In the genomic region with DNA sequence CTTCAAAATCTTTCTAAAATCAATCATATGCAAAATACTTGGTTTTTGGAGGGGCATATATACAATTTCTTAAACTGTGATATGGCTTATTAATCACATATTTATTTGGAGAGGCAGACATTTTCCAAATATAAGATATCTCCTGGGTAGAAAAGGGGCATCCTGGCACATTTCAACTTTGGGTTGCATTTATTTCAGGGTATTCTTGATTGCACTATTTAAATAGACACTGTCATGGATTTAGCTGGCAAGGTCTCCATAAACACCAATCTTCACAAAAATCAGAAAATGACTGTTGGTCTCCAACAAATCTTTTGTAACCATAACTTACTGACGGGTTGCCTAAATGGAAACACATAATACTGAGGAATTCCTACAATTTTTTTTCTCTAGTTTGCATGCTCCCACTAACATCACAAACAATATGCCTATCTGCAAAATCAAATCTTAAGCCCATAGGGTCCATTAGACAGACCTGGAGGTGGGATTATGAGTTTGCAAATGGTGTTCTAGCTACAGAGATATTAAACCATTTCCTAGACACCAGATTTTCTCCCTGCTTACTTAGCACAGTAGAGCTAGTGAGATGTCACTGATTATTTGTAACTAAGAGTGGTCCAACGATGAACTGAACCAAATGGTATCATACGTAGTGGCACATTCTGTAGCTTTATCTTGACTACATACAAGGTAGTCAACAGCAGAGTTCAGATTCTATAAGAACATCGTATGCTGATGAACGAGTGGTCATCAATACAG, we compare ENCODE assay signal across 12 mouse cellular contexts. TPM values are rescaled to one million over a fixed set of nuclear protein-coding genes. Genes with fewer than 3 reads are reported as not detected.
DNase-seq lines count a peak whose midpoint lies in the region; ATAC-seq lines count a peak whose summit lies in the region.
"Had no signal": no experiment of that assay in that cellular context is flagged by ENCODE, and none has a peak within 500 bp of the region (broad histone marks: within the 10 kb centered on the region; RNA-seq: fewer than 3 reads in every experiment).

No protein-coding gene starts in this region.

- DNase-seq in hindbrain, embryonic 11.5 days (ENCODE audit: low spot score), result no peak
- peak; percentile 4 for DNase-seq in c-Kit-negative CD71-positive TER-119-positive erythroid progenitor cells, embryonic 14.5 days (ENCODE audit: low read depth, low spot score)
- DNase-seq in urinary bladder, postnatal 25 days (ENCODE audit: low spot score), result no peak
- no peak for DNase-seq in thymus, adult 18-20 months
- DNase-seq in layer of hippocampus, adult 18-20 months (ENCODE audit: low spot score in 2 of 2), result no peak
- DNase-seq: left cerebral cortex, postnatal 4 days had no signal

- WGBS in hindbrain, embryonic 11.5 days, result 83% methylated on average over 5 of the region's 5 CpGs
- 86% methylated on average over 5 of the region's 5 CpGs for WGBS in hindbrain, embryonic 16.5 days
- 66% methylated on average over 5 of the region's 5 CpGs for WGBS in liver, embryonic 15.5 days (ENCODE audit: insufficient replicate concordance)

- H3K36me3 ChIP-seq in hindbrain, embryonic 11.5 days (ENCODE audit: control insufficient read depth, insufficient read depth, low read length), result no peaks in the 10 kb centered on the region
- no peaks in the 10 kb centered on the region for H3K36me3 ChIP-seq in hindbrain, embryonic 16.5 days (ENCODE audit: control insufficient read depth, insufficient read depth, low read length)
- no peaks in the 10 kb centered on the region for H3K36me3 ChIP-seq in liver, embryonic 15.5 days (replicated peaks)
- H3K36me3 ChIP-seq: neural tube, embryonic 12.5 days had no signal

- H3K27me3 ChIP-seq in hindbrain, embryonic 11.5 days (ENCODE audit: control insufficient read depth, insufficient read depth, low read length), result no peaks in the 10 kb centered on the region
- no peaks in the 10 kb centered on the region for H3K27me3 ChIP-seq in hindbrain, embryonic 16.5 days (replicated peaks; ENCODE audit: control insufficient read depth, insufficient read depth, low read length)
- no peaks in the 10 kb centered on the region for H3K27me3 ChIP-seq in liver, embryonic 15.5 days
- H3K27me3 ChIP-seq: neural tube, embryonic 12.5 days; Patski had no signal

- H3K4me3 ChIP-seq in hindbrain, embryonic 11.5 days (ENCODE audit: low read depth, low read length), result no peak overlapping the region
- H3K4me3 ChIP-seq in hindbrain, embryonic 16.5 days (ENCODE audit: low read length), result no peak overlapping the region
- H3K4me3 ChIP-seq in liver, embryonic 15.5 days (replicated peaks), result no peak overlapping the region
- H3K4me3 ChIP-seq: neural tube, embryonic 12.5 days had no signal

- peaks cover 10% of the 10 kb centered on the region for H3K9me3 ChIP-seq in hindbrain, embryonic 11.5 days (ENCODE audit: control insufficient read depth, low read length)
- peaks cover 11% of the 10 kb centered on the region for H3K9me3 ChIP-seq in hindbrain, embryonic 16.5 days (ENCODE audit: control insufficient read depth, low read length)
- H3K9me3 ChIP-seq in liver, embryonic 15.5 days (replicated peaks), result peaks cover 11% of the 10 kb centered on the region

- no peak overlapping the region for H3K27ac ChIP-seq in hindbrain, embryonic 11.5 days (ENCODE audit: low read depth, low read length)
- H3K27ac ChIP-seq in hindbrain, embryonic 16.5 days (ENCODE audit: low read depth, low read length), result no peak overlapping the region
- H3K27ac ChIP-seq in liver, embryonic 15.5 days (replicated peaks), result no peak overlapping the region
- H3K27ac ChIP-seq: neural tube, embryonic 12.5 days had no signal

- H3K4me1 ChIP-seq in hindbrain, embryonic 11.5 days (replicated peaks; ENCODE audit: control insufficient read depth, insufficient read depth, low read length), result no peaks in the 10 kb centered on the region
- H3K4me1 ChIP-seq in hindbrain, embryonic 16.5 days (ENCODE audit: control insufficient read depth, insufficient read depth, low read depth, low read length), result no peaks in the 10 kb centered on the region
- H3K4me1 ChIP-seq in liver, embryonic 15.5 days (replicated peaks), result no peaks in the 10 kb centered on the region
- H3K4me1 ChIP-seq: neural tube, embryonic 12.5 days had no signal

- ATAC-seq in hindbrain, embryonic 11.5 days (ENCODE audit: low FRiP score), result 0 out of 2 replicates have a peak, but pooled peaks have one; percentile 40
- ATAC-seq in hindbrain, embryonic 16.5 days, result no peak; the same call in 1 of the 2 replicates
- peak; percentile 11 for ATAC-seq in CD4-positive, CD25-positive, alpha-beta regulatory T cell, adult 4 months
- 0 out of 2 replicates have a peak, but pooled peaks have one; percentile 34 for ATAC-seq in liver, embryonic 15.5 days (ENCODE audit: insufficient read depth)

- H3K9ac ChIP-seq in hindbrain, embryonic 11.5 days (ENCODE audit: low read depth, low read length), result no peak overlapping the region
- H3K9ac ChIP-seq in hindbrain, embryonic 16.5 days (ENCODE audit: low read depth, low read length), result no peak overlapping the region
- H3K9ac ChIP-seq in liver, embryonic 15.5 days, result no peak overlapping the region
- H3K9ac ChIP-seq: neural tube, embryonic 12.5 days had no signal

- no peak overlapping the region for H3K4me2 ChIP-seq in hindbrain, embryonic 11.5 days (replicated peaks; ENCODE audit: low read depth, low read length)
- H3K4me2 ChIP-seq in hindbrain, embryonic 16.5 days (ENCODE audit: low read length), result no peak overlapping the region
- H3K4me2 ChIP-seq in liver, embryonic 15.5 days, result no peak overlapping the region
- H3K4me2 ChIP-seq: neural tube, embryonic 12.5 days had no signal

RNA-seq across cellular contexts. Expression of gene Slc30a4, which starts 20.9 kb away (rescaled TPM):
- polyA plus RNA-seq in hindbrain, embryonic 11.5 days (2014; fragmentation: Nextera tagmentation; extraction: Ambion mirVana), result 7.9 and 12.3 TPM in 2 replicates
- 4.9 and 6.6 TPM in 2 replicates for polyA plus RNA-seq in hindbrain, embryonic 16.5 days (2015; fragmentation: Nextera tagmentation; extraction: Ambion mirVana)
- polyA plus RNA-seq in CD4-positive, CD25-positive, alpha-beta regulatory T cell, adult 4 months (2017; shearing (Covaris generic)), result 1 to 10 TPM in 1 of 2 experiments, under 1 TPM in 1; 0.77 to 1.2 TPM
- polyA plus RNA-seq in liver, embryonic 15.5 days (2015; fragmentation: Nextera tagmentation; extraction: Ambion mirVana), result 1.1 TPM in 2 replicates
- total RNA-seq in layer of hippocampus, adult 18-20 months (2021), result 10 to 100 TPM; 29.2 to 30.1 TPM

RNA-seq across cellular contexts. Expression of gene AA467197, which starts 44.8 kb away (rescaled TPM):
- polyA plus RNA-seq in hindbrain, embryonic 11.5 days (2014; fragmentation: Nextera tagmentation; extraction: Ambion mirVana), result 0.59 TPM in 1 of 2 replicates, not detected in the other
- 0.69 and 0.91 TPM in 2 replicates for polyA plus RNA-seq in hindbrain, embryonic 16.5 days (2015; fragmentation: Nextera tagmentation; extraction: Ambion mirVana)
- polyA plus RNA-seq in CD4-positive, CD25-positive, alpha-beta regulatory T cell, adult 4 months (2017; shearing (Covaris generic)), result not detected
- polyA plus RNA-seq in liver, embryonic 15.5 days (2015; fragmentation: Nextera tagmentation; extraction: Ambion mirVana), result 1.3 and 2.1 TPM in 2 replicates
- under 1 TPM in 1 of 2 experiments, not detected in 1; 0.59 TPM for total RNA-seq in layer of hippocampus, adult 18-20 months (2021)
- total RNA-seq: left cerebral cortex, postnatal 4 days had no signal
- polyA plus RNA-seq: kidney, embryonic 14.5 days had no signal

RNA-seq across cellular contexts. Expression of gene Bloc1s6, which starts 56.7 kb away (rescaled TPM):
- 66.6 and 69.0 TPM in 2 replicates for polyA plus RNA-seq in hindbrain, embryonic 11.5 days (2014; fragmentation: Nextera tagmentation; extraction: Ambion mirVana)
- polyA plus RNA-seq in hindbrain, embryonic 16.5 days (2015; fragmentation: Nextera tagmentation; extraction: Ambion mirVana), result 97.6 and 106 TPM in 2 replicates
- polyA plus RNA-seq in CD4-positive, CD25-positive, alpha-beta regulatory T cell, adult 4 months (2017; shearing (Covaris generic)), result 10 to 100 TPM; 36.3 to 66.5 TPM
- 15.4 and 17.0 TPM in 2 replicates for polyA plus RNA-seq in liver, embryonic 15.5 days (2015; fragmentation: Nextera tagmentation; extraction: Ambion mirVana)
- total RNA-seq in layer of hippocampus, adult 18-20 months (2021), result 10 to 100 TPM; 19.4 to 19.9 TPM
